Mouse (Mus musculus) right cerebral cortex, postnatal 36 days (tissue): Measurements from ENCODE around the gene Tuba3a.
A peak's percentile ranks its signal among the peaks of the same experiment; 100 is the strongest.
"Not testable (repeated sequence)": the region's sequence is repeated elsewhere in the genome, so short reads cannot be mapped to it uniquely, and the experiment has no call there.

Source experiments
- DNase-seq, 2 experiments: peaks; one replicate each; pipeline ENCODE4 v3.0.0; 2022; ENCODE audit warnings: low spot score in 2 of 2, mixed read lengths in 1 of 2

Gene Tuba3a

GRCm38 (mm10) chr6:125307091-125307490, 21.2 kb upstream of the Tuba3a start:
- no peak for DNase-seq

- DNase-seq = no peak
These were observed 19.6 kb upstream of the Tuba3a start for GRCm38 (mm10) chr6:125305465-125305864.

GRCm38 (mm10) chr6:125304408-125304807, 18.6 kb upstream of the Tuba3a start:
- not testable (repeated sequence) for DNase-seq

DNA sequence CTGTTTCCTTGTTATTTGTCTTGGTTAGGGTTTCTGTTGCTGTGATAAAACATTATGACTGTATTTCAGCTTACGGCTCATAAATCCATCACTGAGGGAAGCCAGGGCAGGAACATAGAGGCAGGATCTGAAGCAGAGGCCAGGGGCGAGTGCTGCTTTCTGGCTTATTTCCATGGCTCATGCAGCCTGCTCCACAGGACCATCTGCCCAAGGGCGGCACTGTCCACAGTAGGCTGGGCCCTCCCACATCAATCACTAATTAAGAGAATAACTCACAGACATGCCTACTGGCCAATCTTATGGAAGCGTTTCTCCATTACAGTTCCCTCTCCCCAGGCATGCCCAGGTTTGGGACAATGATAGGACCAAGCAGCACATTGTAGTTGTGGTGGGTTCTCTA, 17.4 kb upstream of the Tuba3a start:
- no peak for DNase-seq

- DNase-seq = no peak
These were observed 16.6 kb upstream of the Tuba3a start for GRCm38 (mm10) chr6:125302231-125302982.

- no peak for DNase-seq
These were observed 15.1 kb upstream of the Tuba3a start for GRCm38 (mm10) chr6:125300982-125301381.

GRCm38 (mm10) chr6:125297149-125297820, 11.4 kb upstream of the Tuba3a start:
- no peak for DNase-seq

DNA sequence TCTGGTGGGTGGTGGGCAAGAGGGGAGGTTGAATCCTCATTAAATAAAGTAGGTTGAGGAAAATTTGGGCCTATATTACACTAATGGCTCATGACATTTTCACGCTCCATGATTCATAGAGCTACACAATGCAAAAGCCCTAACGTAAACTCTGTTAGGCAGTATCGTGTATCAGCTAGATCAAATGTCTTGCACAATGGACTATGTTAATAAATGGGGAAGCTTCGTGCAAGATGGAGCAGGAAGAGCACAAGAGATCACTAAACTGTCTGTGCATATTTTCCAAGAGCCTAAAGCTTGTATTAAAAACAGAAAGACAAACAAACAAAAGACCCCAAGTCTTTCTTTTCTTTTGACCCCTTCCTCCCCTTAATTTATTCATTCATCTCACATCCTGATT, 8.2 kb upstream of the Tuba3a start:
- DNase-seq = no peak

DNA sequence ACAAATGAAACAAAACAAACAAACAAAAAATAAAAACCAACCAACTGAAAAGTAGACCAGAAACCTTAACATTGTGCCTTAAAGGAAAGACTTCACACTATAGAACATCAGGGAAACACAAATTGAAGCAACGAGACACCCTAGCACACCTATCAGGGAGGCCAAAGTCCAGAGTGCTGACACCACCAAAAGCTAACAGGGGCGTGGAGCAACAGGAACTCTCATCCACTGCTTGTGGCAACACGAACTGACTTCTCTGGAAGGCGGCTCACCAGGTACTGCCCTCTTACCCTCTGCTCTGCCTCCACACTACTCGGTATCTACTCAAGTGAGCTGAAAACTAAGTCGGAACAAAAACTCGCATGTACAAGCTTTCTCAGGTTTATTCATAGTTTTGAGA, 6.4 kb upstream of the Tuba3a start:
- DNase-seq = no peak

- peak in 1 of 2 experiments; percentile 42 for DNase-seq
These were observed 5.5 kb upstream of the Tuba3a start for GRCm38 (mm10) chr6:125291329-125291728.

- DNase-seq = no peak
These were observed 2.9 kb upstream of the Tuba3a start for GRCm38 (mm10) chr6:125288730-125289129.

- no peak for DNase-seq
These were observed 1.1 kb upstream of the Tuba3a start for GRCm38 (mm10) chr6:125286944-125287343.

DNA sequence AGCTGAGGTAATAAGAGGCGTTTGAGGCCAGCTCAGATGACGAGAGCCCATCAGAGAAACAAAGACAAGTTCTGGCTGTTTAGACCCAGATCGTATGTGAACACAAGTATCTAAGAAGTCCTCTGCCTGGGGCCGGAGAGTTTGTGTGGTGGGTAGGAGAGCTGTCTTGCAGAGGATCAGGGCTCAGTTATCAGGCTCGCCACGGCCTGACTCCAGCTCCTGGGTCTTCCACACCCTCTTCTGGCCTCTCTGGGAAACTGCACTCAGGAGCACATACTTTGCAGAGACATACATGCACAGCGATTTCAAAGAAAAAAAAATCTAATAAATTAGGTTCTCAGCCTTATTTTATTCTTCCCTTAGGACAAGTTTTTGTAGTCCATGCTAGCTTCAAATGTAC, 1.1 kb downstream of the Tuba3a start:
- no peak for DNase-seq

- no peak for DNase-seq
These were observed 1.6 kb downstream of the Tuba3a start for GRCm38 (mm10) chr6:125284250-125284649.

DNA sequence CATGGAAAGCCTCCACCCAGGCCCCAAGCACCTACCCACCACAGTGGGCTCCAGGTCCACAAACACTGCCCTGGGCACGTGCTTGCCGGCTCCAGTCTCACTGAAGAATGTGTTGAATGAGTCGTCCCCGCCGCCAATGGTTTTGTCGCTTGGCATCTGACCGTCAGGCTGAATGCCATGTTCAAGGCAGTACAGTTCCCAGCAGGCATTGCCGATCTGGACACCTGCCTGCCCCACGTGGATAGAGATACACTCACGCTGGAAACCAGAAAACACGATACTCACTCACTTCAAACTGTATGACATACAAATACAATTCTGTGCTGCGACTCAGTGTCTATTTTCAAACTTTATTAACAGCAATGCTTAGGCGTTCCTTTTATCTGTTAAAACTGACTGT, 3.1 kb downstream of the Tuba3a start:
- not testable (repeated sequence) for DNase-seq

DNA sequence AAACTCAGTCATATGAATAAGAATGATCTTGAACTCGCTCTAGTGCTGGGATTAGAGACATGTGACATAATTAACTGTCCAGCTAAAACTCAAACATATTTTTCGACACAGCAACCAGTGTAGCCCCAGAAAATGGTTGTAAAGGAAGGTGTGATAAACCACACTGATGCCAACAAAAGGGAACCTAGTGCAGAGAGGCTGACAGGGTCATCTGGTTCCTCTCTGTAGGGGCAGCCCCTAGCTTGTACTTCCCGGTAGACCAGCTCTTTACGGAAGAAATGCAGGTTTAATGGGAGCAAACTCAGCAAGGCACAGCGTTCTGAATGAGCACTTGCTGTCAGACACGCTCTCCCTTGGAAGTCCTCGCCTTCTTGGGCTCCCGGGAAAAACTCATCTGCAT, 6.1 kb downstream of the Tuba3a start:
- no peak for DNase-seq

GRCm38 (mm10) chr6:125274841-125275563, 10.8 kb downstream of the Tuba3a start:
- DNase-seq = no peak

- no peak for DNase-seq
These were observed 13.5 kb downstream of the Tuba3a start for GRCm38 (mm10) chr6:125272228-125272785.

DNA sequence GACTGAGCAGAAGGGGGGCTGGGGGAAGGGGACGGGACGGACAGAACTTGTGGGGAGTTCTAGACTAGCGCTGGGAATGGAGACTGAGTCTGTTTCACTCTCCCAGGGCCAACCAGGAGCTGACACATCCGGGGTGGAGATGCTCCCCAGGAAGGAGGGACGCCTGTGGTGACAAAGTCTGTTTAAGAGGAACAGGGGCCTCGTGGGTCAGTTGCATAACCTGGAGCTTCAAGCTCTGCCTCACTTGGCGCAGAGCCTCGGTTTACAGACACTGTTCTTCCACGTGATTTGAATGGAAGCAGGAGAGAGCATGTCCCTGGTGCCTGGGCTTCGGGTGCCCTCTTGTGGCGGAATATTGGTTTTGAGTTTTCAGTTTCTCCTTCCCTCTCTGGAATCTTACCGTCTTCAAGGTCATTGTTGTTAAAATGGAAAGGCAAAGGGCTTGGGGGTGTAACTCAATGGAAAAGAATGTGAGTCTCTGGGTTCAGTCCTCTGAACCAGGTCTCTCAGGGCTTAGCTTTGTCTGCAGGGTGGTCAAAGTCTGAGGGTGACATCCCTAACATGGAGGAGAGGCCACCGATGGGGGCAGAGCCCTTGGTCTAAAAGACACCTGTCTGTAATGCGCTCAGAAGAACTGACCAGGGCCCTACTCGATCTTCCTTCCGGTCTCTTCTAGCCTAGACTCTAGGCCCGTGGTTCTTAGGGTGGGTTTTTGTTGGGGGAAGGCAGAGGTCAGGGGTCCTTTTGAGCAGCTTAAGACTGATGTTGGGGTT, 14.2 kb downstream of the Tuba3a start:
- DNase-seq = peak; percentile 87 to 89

- no peak for DNase-seq
These were observed 17.0 kb downstream of the Tuba3a start for GRCm38 (mm10) chr6:125268799-125269198.

GRCm38 (mm10) chr6:125267469-125267868, 18.4 kb downstream of the Tuba3a start:
- DNase-seq = no peak

DNA sequence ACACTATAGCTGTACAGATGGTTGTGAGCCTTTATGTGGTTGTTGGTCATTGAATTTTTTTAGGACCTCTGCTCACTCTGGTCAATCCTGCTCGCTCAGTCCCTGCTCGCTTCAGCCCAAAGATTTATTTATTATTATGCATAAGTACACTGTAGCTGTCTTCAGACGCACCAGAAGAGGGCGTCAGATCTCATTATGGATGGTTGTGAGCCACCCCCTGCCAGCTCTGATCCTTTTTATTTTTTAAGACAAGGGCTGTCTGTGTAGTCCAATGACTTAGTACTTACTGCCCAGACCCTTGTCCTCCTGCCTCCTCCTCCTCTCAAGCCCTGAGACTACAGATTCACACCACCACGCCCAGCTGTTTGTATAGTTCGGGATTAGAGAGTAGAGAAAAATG, 19.2 kb downstream of the Tuba3a start:
- not testable (repeated sequence) for DNase-seq
